Mouse (Mus musculus): ENCODE measurements around the gene Sox15.

- TF ChIP-seq CTCF (IDR thresholded peaks at IDR 0.05; ENCODE audit: borderline replicate concordance, control insufficient read depth, extremely low read depth, insufficient read depth, low read length, poor library complexity) (no peak), POLR2A (IDR thresholded peaks at IDR 0.05; ENCODE audit: control insufficient read depth, extremely low read depth, insufficient read depth, low read length, poor library complexity) (no peak)
These were observed 1.7 kb upstream of the Sox15 start for GRCm38 (mm10) chr11:69653399-69653798.
